Mouse (Mus musculus): ENCODE data around the gene Ttll6. TPM values are rescaled to one million over a fixed set of nuclear protein-coding genes. Genes with fewer than 3 reads are reported as not detected.

Ttll6 gene
- polyA plus RNA-seq, 1 experiment from 2014 or later, result not detected

GRCm38 (mm10) chr11:96194961-96195640 lies 61.5 kb downstream of the Ttll6 start:
- ATAC-seq (ENCODE audit: extremely low read depth, insufficient number of reproducible peaks, low FRiP score, low TSS enrichment), result no peak
- H3K4me2 ChIP-seq, result no peak overlapping the region
- no peaks in the 10 kb centered on the region for H3K36me3 ChIP-seq
- H3K27ac ChIP-seq (replicated peaks), result no peak overlapping the region
- peaks cover 100% of the 10 kb centered on the region for H3K27me3 ChIP-seq (replicated peaks)
- no peak overlapping the region for H3K4me3 ChIP-seq
- H3K4me1 ChIP-seq, result peaks cover 8% of the 10 kb centered on the region; the same call in 1 of the 2 replicates
- no peak overlapping the region for H3K9ac ChIP-seq
- WGBS, result 9% methylated on average over 11 of the region's 11 CpGs
- no peaks in the 10 kb centered on the region for H3K9me3 ChIP-seq

- 2% methylated on average over 20 of the region's 20 CpGs for WGBS
- no peaks in the 10 kb centered on the region for H3K36me3 ChIP-seq
- no peak overlapping the region for H3K4me3 ChIP-seq
- H3K9me3 ChIP-seq, result no peaks in the 10 kb centered on the region
- no peak overlapping the region for H3K27ac ChIP-seq (replicated peaks)
- peaks cover 100% of the 10 kb centered on the region for H3K27me3 ChIP-seq (replicated peaks)
- H3K9ac ChIP-seq, result no peak overlapping the region
- H3K4me1 ChIP-seq, result peaks cover 6% of the 10 kb centered on the region; the same call in 1 of the 2 replicates
- ATAC-seq (ENCODE audit: extremely low read depth, insufficient number of reproducible peaks, low FRiP score, low TSS enrichment), result no peak
- no peak overlapping the region for H3K4me2 ChIP-seq
Measured at GRCm38 (mm10) chr11:96195769-96196280, 62.2 kb downstream of the Ttll6 start.

- no peaks in the 10 kb centered on the region for H3K36me3 ChIP-seq
- H3K27me3 ChIP-seq (replicated peaks), result peaks cover 100% of the 10 kb centered on the region
- H3K9me3 ChIP-seq, result no peaks in the 10 kb centered on the region
- H3K4me1 ChIP-seq, result peaks cover 9% of the 10 kb centered on the region
- 2% methylated on average over 12 of the region's 12 CpGs for WGBS
- ATAC-seq (ENCODE audit: extremely low read depth, insufficient number of reproducible peaks, low FRiP score, low TSS enrichment), result no peak
- no peak overlapping the region for H3K27ac ChIP-seq (replicated peaks)
- H3K4me3 ChIP-seq, result no peak overlapping the region
- H3K4me2 ChIP-seq, result no peak overlapping the region
- H3K9ac ChIP-seq, result no peak overlapping the region
Measured at GRCm38 (mm10) chr11:96198642-96199041, 65.1 kb downstream of the Ttll6 start.

GRCm38 (mm10) chr11:96199181-96200086 lies 65.8 kb downstream of the Ttll6 start:
- H3K36me3 ChIP-seq, result no peaks in the 10 kb centered on the region
- H3K4me1 ChIP-seq, result peaks cover 7% of the 10 kb centered on the region; the same call in 1 of the 2 replicates
- no peaks in the 10 kb centered on the region for H3K9me3 ChIP-seq
- H3K4me2 ChIP-seq, result no peak overlapping the region
- H3K9ac ChIP-seq, result no peak overlapping the region
- WGBS, result 3% methylated on average over 22 of the region's 22 CpGs
- no peak overlapping the region for H3K27ac ChIP-seq (replicated peaks)
- ATAC-seq (ENCODE audit: extremely low read depth, insufficient number of reproducible peaks, low FRiP score, low TSS enrichment), result no peak
- no peak overlapping the region for H3K4me3 ChIP-seq
- H3K27me3 ChIP-seq (replicated peaks), result peaks cover 100% of the 10 kb centered on the region

- WGBS, result under 1% methylated on average over 14 of the region's 14 CpGs
- no peak overlapping the region for H3K27ac ChIP-seq (replicated peaks)
- no peaks in the 10 kb centered on the region for H3K9me3 ChIP-seq
- H3K9ac ChIP-seq, result no peak overlapping the region
- H3K4me2 ChIP-seq, result no peak overlapping the region
- H3K27me3 ChIP-seq (replicated peaks), result peaks cover 99% of the 10 kb centered on the region
- ATAC-seq (ENCODE audit: extremely low read depth, insufficient number of reproducible peaks, low FRiP score, low TSS enrichment), result no peak
- H3K4me3 ChIP-seq, result no peak overlapping the region
- H3K4me1 ChIP-seq, result peaks cover 7% of the 10 kb centered on the region; the same call in 1 of the 2 replicates
- H3K36me3 ChIP-seq, result no peaks in the 10 kb centered on the region
Measured at GRCm38 (mm10) chr11:96200183-96200655, 66.6 kb downstream of the Ttll6 start.

GRCm38 (mm10) chr11:96201741-96202140 lies 68.2 kb downstream of the Ttll6 start:
- Histone ChIP-seq H3K4me3 (no peak overlapping the region), H3K9ac (no peak overlapping the region), H3K27ac (replicated peaks) (no peak overlapping the region), H3K9me3 (no peaks in the 10 kb centered on the region), H3K4me1 (peaks cover 7% of the 10 kb centered on the region; the same call in 1 of the 2 replicates), H3K4me2 (no peak overlapping the region), H3K36me3 (no peaks in the 10 kb centered on the region), H3K27me3 (replicated peaks) (peaks cover 99% of the 10 kb centered on the region)
- ATAC-seq (ENCODE audit: extremely low read depth, insufficient number of reproducible peaks, low FRiP score, low TSS enrichment), result no peak

- Histone ChIP-seq H3K9me3 (no peaks in the 10 kb centered on the region), H3K27me3 (replicated peaks) (peaks cover 99% of the 10 kb centered on the region), H3K4me3 (no peak overlapping the region), H3K4me2 (no peak overlapping the region), H3K36me3 (no peaks in the 10 kb centered on the region), H3K4me1 (peaks cover 7% of the 10 kb centered on the region; the same call in 1 of the 2 replicates), H3K9ac (no peak overlapping the region), H3K27ac (replicated peaks) (no peak overlapping the region)
- no peak for ATAC-seq (ENCODE audit: extremely low read depth, insufficient number of reproducible peaks, low FRiP score, low TSS enrichment)
- 1% methylated on average over 14 of the region's 14 CpGs for WGBS
Measured at GRCm38 (mm10) chr11:96202401-96203081, 69.0 kb downstream of the Ttll6 start.

- WGBS, result 1% methylated on average over 37 of the region's 37 CpGs
- H3K9ac ChIP-seq, result no peak overlapping the region
- H3K27me3 ChIP-seq (replicated peaks), result peaks cover 99% of the 10 kb centered on the region
- no peak for ATAC-seq (ENCODE audit: extremely low read depth, insufficient number of reproducible peaks, low FRiP score, low TSS enrichment)
- no peak overlapping the region for H3K27ac ChIP-seq (replicated peaks)
- no peaks in the 10 kb centered on the region for H3K36me3 ChIP-seq
- peak overlapping the region; percentile 8; the same call in 1 of the 2 replicates for H3K4me3 ChIP-seq
- H3K4me2 ChIP-seq, result no peak overlapping the region; the same call in 1 of the 2 replicates
- H3K4me1 ChIP-seq, result peaks cover 7% of the 10 kb centered on the region; the same call in 1 of the 2 replicates
- H3K9me3 ChIP-seq, result no peaks in the 10 kb centered on the region
Measured at GRCm38 (mm10) chr11:96203182-96203788, 69.7 kb downstream of the Ttll6 start.

- Histone ChIP-seq H3K4me3 (0 out of 2 replicates have a peak overlapping the region, but pooled peaks have one; percentile 8), H3K27ac (replicated peaks) (no peak overlapping the region), H3K4me1 (peaks cover 7% of the 10 kb centered on the region; the same call in 1 of the 2 replicates), H3K9ac (no peak overlapping the region), H3K36me3 (no peaks in the 10 kb centered on the region), H3K9me3 (no peaks in the 10 kb centered on the region), H3K27me3 (replicated peaks) (peaks cover 99% of the 10 kb centered on the region), H3K4me2 (no peak overlapping the region)
- WGBS, result under 1% methylated on average over 16 of the region's 16 CpGs
- ATAC-seq (ENCODE audit: extremely low read depth, insufficient number of reproducible peaks, low FRiP score, low TSS enrichment), result no peak
Measured at GRCm38 (mm10) chr11:96203789-96204186, 70.2 kb downstream of the Ttll6 start.

- Histone ChIP-seq H3K27ac (replicated peaks) (no peak overlapping the region), H3K4me1 (peaks cover 7% of the 10 kb centered on the region; the same call in 1 of the 2 replicates), H3K27me3 (replicated peaks) (peaks cover 99% of the 10 kb centered on the region), H3K9ac (no peak overlapping the region), H3K9me3 (no peaks in the 10 kb centered on the region), H3K36me3 (no peaks in the 10 kb centered on the region), H3K4me3 (no peak overlapping the region), H3K4me2 (no peak overlapping the region)
- ATAC-seq (ENCODE audit: extremely low read depth, insufficient number of reproducible peaks, low FRiP score, low TSS enrichment), result no peak
- 2% methylated on average over 11 of the region's 11 CpGs for WGBS
Measured at GRCm38 (mm10) chr11:96204351-96204750, 70.8 kb downstream of the Ttll6 start.

Measured in heart, embryonic 13.5 days (tissue).